Mouse (Mus musculus) heart, embryonic 13.5 days (tissue): ENCODE results near the gene Slc25a10. TPM values are rescaled to one million over a fixed set of nuclear protein-coding genes. Genes with fewer than 3 reads are reported as not detected.

Experiments
- ATAC-seq: fragments of 200-750 bp; cut with Nextera tagmentation; 2 replicates; pipeline ENCODE4 v1.8.0; 2017; ENCODE audit warnings: moderate TSS enrichment; ENCODE audit not compliant: insufficient number of reproducible peaks, low FRiP score, low TSS enrichment; ENCODE audit errors: extremely low read depth
- H3K27ac ChIP-seq: fragments of 300-500 bp; sonication (generic); replicated peaks from 2 replicates; pipeline ENCODE4 v1.5.1; 2015; ENCODE audit warnings: moderate library complexity, mild to moderate bottlenecking, inconsistent platforms
- H3K27me3 ChIP-seq: fragments of 300-500 bp; sonication (generic); replicated peaks from 2 replicates; pipeline ENCODE4 v1.6.1; 2015; ENCODE audit warnings: mild to moderate bottlenecking, inconsistent platforms
- H3K36me3 ChIP-seq: fragments of 300-500 bp; sonication (generic); 2 replicates; pipeline ENCODE4 v1.6.1; 2015; ENCODE audit warnings: mild to moderate bottlenecking, inconsistent platforms
- H3K4me1 ChIP-seq: fragments of 300-500 bp; sonication (generic); 2 replicates; pipeline ENCODE4 v1.6.1; 2015; ENCODE audit warnings: inconsistent platforms
- H3K4me2 ChIP-seq: fragments of 300-500 bp; sonication (generic); 2 replicates; pipeline ENCODE4 v1.6.1; 2015; ENCODE audit warnings: inconsistent platforms, mild to moderate bottlenecking, moderate library complexity
- H3K4me3 ChIP-seq: fragments of 300-500 bp; sonication (generic); 2 replicates; pipeline ENCODE4 v1.5.1; 2015; ENCODE audit warnings: moderate library complexity, mild to moderate bottlenecking, inconsistent platforms
- H3K9ac ChIP-seq: fragments of 300-500 bp; sonication (generic); 2 replicates; pipeline ENCODE4 v1.6.1; 2015; ENCODE audit warnings: inconsistent platforms, mild to moderate bottlenecking, moderate library complexity
- H3K9me3 ChIP-seq: fragments of 300-500 bp; sonication (generic); 2 replicates; pipeline ENCODE4 v1.6.1; 2016; ENCODE audit warnings: inconsistent platforms
- WGBS: fragments of 180-500 bp; shearing (Covaris S2); methylation state at CpG from one replicate; pipeline ENCODE4 v1.1.7; 2015; ENCODE audit warnings: mixed read lengths; 5-methylcytosine and 5-hydroxymethylcytosine counted together
- polyA plus RNA-seq: library from polyadenylated mRNA; unstranded; fragments of >200 nt; fragmentation: Nextera tagmentation; extraction: Ambion mirVana; gene quantifications from 2 replicates; pipeline ENCODE4 v1.2.1, GENCODE M21; 2015

Gene Slc25a10
- polyA plus RNA-seq, 1 experiment from 2014 or later: 42.9 TPM

- H3K9me3 ChIP-seq: no peaks in the 10 kb centered on the region
- H3K27ac ChIP-seq: no peak overlapping the region
- no peaks in the 10 kb centered on the region for H3K27me3 ChIP-seq
- no peak overlapping the region for H3K4me2 ChIP-seq
- H3K36me3 ChIP-seq: peaks cover 53% of the 10 kb centered on the region
- peak overlapping the region; percentile 28; the same call in 1 of the 2 replicates for H3K9ac ChIP-seq
- H3K4me3 ChIP-seq: no peak overlapping the region
- H3K4me1 ChIP-seq: peaks cover 37% of the 10 kb centered on the region
- WGBS: 89% methylated on average over 3 of the region's 3 CpGs
- ATAC-seq: no peak
Measured at GRCm38 (mm10) chr11:120545964-120546363, 54.3 kb downstream of the Slc25a10 start.

DNA sequence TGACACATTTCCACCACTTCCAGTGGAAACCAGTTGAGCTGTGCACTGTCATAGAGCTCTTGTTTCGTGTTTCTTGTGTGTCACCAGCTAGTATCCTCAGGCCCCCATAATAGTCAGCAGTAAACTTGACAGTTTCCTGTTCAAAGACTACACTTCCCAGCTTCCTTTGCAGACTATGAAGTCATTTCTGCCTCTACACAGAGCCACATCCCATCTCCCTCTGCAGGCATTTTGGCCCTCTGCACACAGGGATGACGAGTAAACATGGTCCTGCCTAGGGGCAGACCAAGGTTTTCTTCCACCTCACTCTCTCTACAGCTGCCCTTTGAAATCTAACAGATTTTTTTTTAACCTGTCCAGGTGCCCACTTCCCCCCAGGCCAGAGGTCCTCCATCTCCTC is 55.8 kb downstream of the Slc25a10 start:
- H3K4me2 ChIP-seq: peak overlapping the region; percentile 83
- H3K9ac ChIP-seq: peak overlapping the region; percentile 100
- no peaks in the 10 kb centered on the region for H3K27me3 ChIP-seq

DNA sequence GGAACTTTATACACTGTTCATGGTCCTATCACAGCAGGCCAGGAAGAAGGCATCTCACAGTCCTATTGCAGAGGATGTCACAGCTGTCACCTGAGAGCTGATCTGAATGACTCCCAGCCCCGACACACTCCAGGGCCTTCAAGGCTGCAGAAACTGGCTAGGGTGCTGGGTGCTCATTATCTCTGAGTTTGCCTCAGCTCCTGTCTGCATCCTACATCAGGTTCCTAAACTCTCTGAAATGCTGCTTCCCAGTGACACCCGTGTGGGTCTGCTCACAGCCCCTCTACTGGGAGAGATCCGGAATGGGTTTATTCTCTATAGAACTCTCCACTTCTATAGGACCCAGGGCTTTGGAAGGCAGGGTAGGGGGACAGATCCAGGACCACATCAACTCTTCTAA is 56.6 kb downstream of the Slc25a10 start:
- Histone ChIP-seq H3K36me3 (peaks cover 33% of the 10 kb centered on the region), H3K27me3 (no peaks in the 10 kb centered on the region), H3K4me1 (peaks cover 25% of the 10 kb centered on the region), H3K4me3 (peak overlapping the region; percentile 95), H3K9ac (peak overlapping the region; percentile 100), H3K27ac (peak overlapping the region; percentile 97), H3K4me2 (peak overlapping the region; percentile 83), H3K9me3 (no peaks in the 10 kb centered on the region)
- WGBS: 68% methylated on average over 3 of the region's 3 CpGs
- ATAC-seq: no peak

More for the DNA sequence above, 55.8 kb downstream of the Slc25a10 start:
- Histone ChIP-seq H3K27ac (0 out of 2 replicates have a peak overlapping the region, but pooled peaks have one; percentile 97), H3K9me3 (no peaks in the 10 kb centered on the region), H3K4me3 (0 out of 2 replicates have a peak overlapping the region, but pooled peaks have one; percentile 95), H3K36me3 (peaks cover 41% of the 10 kb centered on the region), H3K4me1 (peaks cover 27% of the 10 kb centered on the region)
- WGBS: 59% methylated on average over 2 of the region's 2 CpGs
- ATAC-seq: no peak

DNA sequence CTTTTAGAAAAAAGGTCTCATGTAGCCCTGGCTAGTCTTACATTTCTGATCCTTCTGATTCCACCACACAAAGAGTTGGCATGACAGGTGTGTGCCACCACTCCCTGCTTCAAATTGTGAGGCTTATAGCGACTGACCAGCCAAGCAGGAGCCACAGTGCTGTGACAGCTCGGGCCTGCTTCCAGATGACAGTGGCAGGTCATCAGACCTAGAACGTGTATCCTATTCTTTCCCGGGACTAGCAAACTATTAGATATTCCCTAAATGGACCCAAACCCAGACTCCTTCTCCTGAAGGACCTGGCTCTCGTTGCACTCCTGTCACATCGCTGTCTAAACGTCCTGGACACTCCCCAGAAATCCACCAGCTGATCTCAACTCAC is 57.1 kb downstream of the Slc25a10 start:
- peak overlapping the region; percentile 83 for H3K4me2 ChIP-seq
- H3K36me3 ChIP-seq: peaks cover 28% of the 10 kb centered on the region
- peaks cover 25% of the 10 kb centered on the region for H3K4me1 ChIP-seq
- no peaks in the 10 kb centered on the region for H3K27me3 ChIP-seq
- no peak for ATAC-seq
- peak overlapping the region; percentile 95 for H3K4me3 ChIP-seq
- H3K27ac ChIP-seq: peak overlapping the region; percentile 97
- WGBS: 17% methylated on average over 7 of the region's 7 CpGs
- H3K9me3 ChIP-seq: no peaks in the 10 kb centered on the region
- H3K9ac ChIP-seq: peak overlapping the region; percentile 100

Other genes with a start within 250 kb of the Slc25a10 start
- gene Actg1, start 143.3 kb upstream of the Slc25a10 start, polyA plus RNA-seq: 1,234 and 1,290 TPM in 2 replicates
- 0.31 and 0.50 TPM in 2 replicates for gene Fscn2, start 130.3 kb upstream of the Slc25a10 start, polyA plus RNA-seq
- 29.1 and 33.5 TPM in 2 replicates for gene Faap100, start 113.1 kb upstream of the Slc25a10 start, polyA plus RNA-seq
- gene Nploc4, start 54.1 kb upstream of the Slc25a10 start, polyA plus RNA-seq: 28.2 and 28.3 TPM in 2 replicates
- gene Tspan10, start 49.2 kb upstream of the Slc25a10 start, polyA plus RNA-seq: not detected in 2 replicates
- not detected in 2 replicates for gene Pde6g, start 38.3 kb upstream of the Slc25a10 start, polyA plus RNA-seq
- 14.2 and 16.6 TPM in 2 replicates for gene Oxld1, start 33.8 kb upstream of the Slc25a10 start, polyA plus RNA-seq
- gene Ccdc137, start 33.7 kb upstream of the Slc25a10 start, polyA plus RNA-seq: 19.1 and 21.1 TPM in 2 replicates
- gene Arl16, start 24.2 kb upstream of the Slc25a10 start, polyA plus RNA-seq: 36.4 and 39.3 TPM in 2 replicates
- gene Mrpl12, start 7.2 kb upstream of the Slc25a10 start, polyA plus RNA-seq: 212 and 228 TPM in 2 replicates
- gene Gcgr, start 38.9 kb downstream of the Slc25a10 start, polyA plus RNA-seq: 2.1 and 2.4 TPM in 2 replicates
- 134 and 140 TPM in 2 replicates for gene Mcrip1, start 57.9 kb downstream of the Slc25a10 start, polyA plus RNA-seq
- gene Ppp1r27, start 59.3 kb downstream of the Slc25a10 start, polyA plus RNA-seq: not detected in 2 replicates
- gene P4hb, start 81.4 kb downstream of the Slc25a10 start, polyA plus RNA-seq: 427 and 448 TPM in 2 replicates
- 435 and 436 TPM in 2 replicates for gene Arhgdia, start 89.8 kb downstream of the Slc25a10 start, polyA plus RNA-seq
- gene Alyref, start 106.5 kb downstream of the Slc25a10 start, polyA plus RNA-seq: 253 and 284 TPM in 2 replicates
- gene Anapc11, start 106.6 kb downstream of the Slc25a10 start, polyA plus RNA-seq: 174 and 199 TPM in 2 replicates
- 14.9 and 18.6 TPM in 2 replicates for gene Npb, start 116.6 kb downstream of the Slc25a10 start, polyA plus RNA-seq
- gene Pcyt2, start 126.1 kb downstream of the Slc25a10 start, polyA plus RNA-seq: 71.8 and 90.4 TPM in 2 replicates
- 17.7 and 20.4 TPM in 2 replicates for gene Sirt7, start 133.4 kb downstream of the Slc25a10 start, polyA plus RNA-seq
- gene Mafg, start 141.8 kb downstream of the Slc25a10 start, polyA plus RNA-seq: 18.1 and 19.9 TPM in 2 replicates
- 22.2 and 23.5 TPM in 2 replicates for gene Pycr1, start 151.9 kb downstream of the Slc25a10 start, polyA plus RNA-seq
- 13.0 and 13.9 TPM in 2 replicates for gene Myadml2, start 156.3 kb downstream of the Slc25a10 start, polyA plus RNA-seq
- 2.3 and 2.7 TPM in 2 replicates for gene Notum, start 169.3 kb downstream of the Slc25a10 start, polyA plus RNA-seq
- 105 and 109 TPM in 2 replicates for gene Aspscr1, start 181.1 kb downstream of the Slc25a10 start, polyA plus RNA-seq
- 120 and 122 TPM in 2 replicates for gene Cenpx, start 221.9 kb downstream of the Slc25a10 start, polyA plus RNA-seq
- gene Lrrc45, start 222.1 kb downstream of the Slc25a10 start, polyA plus RNA-seq: 27.8 and 28.1 TPM in 2 replicates
- gene Rac3, start 229.6 kb downstream of the Slc25a10 start, polyA plus RNA-seq: 6.4 and 9.8 TPM in 2 replicates
- gene Dcxr, start 235.4 kb downstream of the Slc25a10 start, polyA plus RNA-seq: 7.5 and 7.6 TPM in 2 replicates
- gene Cbr2, start 240.3 kb downstream of the Slc25a10 start, polyA plus RNA-seq: 2.1 and 3.8 TPM in 2 replicates